14 mouse cellular contexts compared by ENCODE assay signal in genomic region chr19:14862654-14863468, GRCm38 (mm10).
DNase-seq lines count a peak whose midpoint lies in the region; ATAC-seq and TF ChIP-seq lines count a peak whose summit lies in the region.
"Had no signal": no experiment of that assay in that cellular context is flagged by ENCODE, and none has a peak within 500 bp of the region (broad histone marks: within the 10 kb centered on the region; RNA-seq: fewer than 3 reads in every experiment).

No protein-coding gene starts in this region.

- no peak overlapping the region for H3K4me3 ChIP-seq in intestine, postnatal 0 days (ENCODE audit: low read depth, low read length)
- no peak overlapping the region for H3K4me3 ChIP-seq in intestine, embryonic 15.5 days (replicated peaks)
- no peak overlapping the region for H3K4me3 ChIP-seq in embryonic facial prominence, embryonic 14.5 days (ENCODE audit: low read depth, low read length)
- H3K4me3 ChIP-seq in lung, embryonic 16.5 days (ENCODE audit: low read length), result peak overlapping the region; percentile 23; the same call in 1 of the 2 replicates
- H3K4me3 ChIP-seq: liver, embryonic 15.5 days had no signal

- no peaks in the 10 kb centered on the region; the same call in 1 of the 2 replicates for H3K27me3 ChIP-seq in intestine, postnatal 0 days (replicated peaks; ENCODE audit: control insufficient read depth, insufficient read depth, low read length)
- no peaks in the 10 kb centered on the region; the same call in 1 of the 2 replicates for H3K27me3 ChIP-seq in intestine, embryonic 15.5 days (replicated peaks)
- no peaks in the 10 kb centered on the region; the same call in 1 of the 2 replicates for H3K27me3 ChIP-seq in embryonic facial prominence, embryonic 14.5 days (replicated peaks; ENCODE audit: control insufficient read depth, insufficient read depth, low read length)
- no peaks in the 10 kb centered on the region for H3K27me3 ChIP-seq in lung, embryonic 16.5 days (ENCODE audit: control insufficient read depth, insufficient read depth, low read depth, low read length)
- H3K27me3 ChIP-seq: liver, embryonic 15.5 days had no signal

- no peaks in the 10 kb centered on the region for H3K36me3 ChIP-seq in intestine, postnatal 0 days (ENCODE audit: control insufficient read depth, insufficient read depth)
- no peaks in the 10 kb centered on the region for H3K36me3 ChIP-seq in intestine, embryonic 15.5 days
- no peaks in the 10 kb centered on the region for H3K36me3 ChIP-seq in embryonic facial prominence, embryonic 14.5 days (ENCODE audit: control insufficient read depth, insufficient read depth, low read length)
- no peaks in the 10 kb centered on the region for H3K36me3 ChIP-seq in lung, embryonic 16.5 days (ENCODE audit: control insufficient read depth, insufficient read depth, low read length)
- H3K36me3 ChIP-seq: liver, embryonic 15.5 days had no signal

- DNase-seq in embryo, embryonic 10.5 days (ENCODE audit: low spot score), result peak; percentile 63
- DNase-seq in embryonic facial prominence, embryonic 14.5 days (ENCODE audit: low spot score), result peak; percentile 89
- no peak for DNase-seq in MN1 (ENCODE audit: low spot score)
- DNase-seq in left cerebral cortex, adult 9 months (ENCODE audit: low spot score in 2 of 2), result no peak
- no peak for DNase-seq in frontal cortex, postnatal 25 days (ENCODE audit: low spot score in 2 of 2)
- DNase-seq: adrenal gland, postnatal 10 days; cerebellum, adult 9-11 months; gastrocnemius, postnatal 25 days; heart, postnatal 4 days; layer of hippocampus, adult 9-11 months had no signal

- H3K27ac ChIP-seq in intestine, postnatal 0 days (ENCODE audit: low read depth, low read length), result no peak overlapping the region
- no peak overlapping the region for H3K27ac ChIP-seq in intestine, embryonic 15.5 days
- H3K27ac ChIP-seq in embryonic facial prominence, embryonic 14.5 days (replicated peaks; ENCODE audit: low read depth, low read length), result no peak overlapping the region
- no peak overlapping the region; the same call in 1 of the 2 replicates for H3K27ac ChIP-seq in lung, embryonic 16.5 days (ENCODE audit: low read length)
- H3K27ac ChIP-seq: liver, embryonic 15.5 days had no signal

- 0 out of 2 replicates have a peak overlapping the region, but pooled peaks have one; percentile 21 for H3K4me2 ChIP-seq in intestine, postnatal 0 days (replicated peaks; ENCODE audit: low read depth)
- no peak overlapping the region for H3K4me2 ChIP-seq in intestine, embryonic 15.5 days (replicated peaks)
- peak overlapping the region; percentile 14; the same call in 1 of the 2 replicates for H3K4me2 ChIP-seq in embryonic facial prominence, embryonic 14.5 days (ENCODE audit: low read depth, low read length)
- peak overlapping the region; percentile 35 for H3K4me2 ChIP-seq in lung, embryonic 16.5 days (ENCODE audit: low read depth, low read length)
- H3K4me2 ChIP-seq: liver, embryonic 15.5 days had no signal

- no peak for TF ChIP-seq CTCF in intestine, postnatal 0 days (IDR thresholded peaks at IDR 0.05; ENCODE audit: low read depth)

- 53% methylated on average over 13 of the region's 13 CpGs for WGBS in intestine, postnatal 0 days
- WGBS in intestine, embryonic 15.5 days, result 45% methylated on average over 13 of the region's 13 CpGs
- WGBS in embryonic facial prominence, embryonic 14.5 days, result 25% methylated on average over 13 of the region's 13 CpGs
- 12% methylated on average over 13 of the region's 13 CpGs for WGBS in lung, embryonic 16.5 days

- ATAC-seq in intestine, postnatal 0 days, result no peak
- ATAC-seq in intestine, embryonic 15.5 days, result no peak
- peak; percentile 83 for ATAC-seq in embryonic facial prominence, embryonic 14.5 days (ENCODE audit: low read depth)
- ATAC-seq in lung, embryonic 16.5 days (ENCODE audit: low read depth), result peak; percentile 97

- H3K9me3 ChIP-seq in intestine, postnatal 0 days (ENCODE audit: control insufficient read depth), result no peaks in the 10 kb centered on the region
- H3K9me3 ChIP-seq in intestine, embryonic 15.5 days, result no peaks in the 10 kb centered on the region
- peaks cover 11% of the 10 kb centered on the region for H3K9me3 ChIP-seq in embryonic facial prominence, embryonic 14.5 days (ENCODE audit: control insufficient read depth, low read length)
- no peaks in the 10 kb centered on the region; the same call in 1 of the 2 replicates for H3K9me3 ChIP-seq in lung, embryonic 16.5 days (ENCODE audit: control insufficient read depth, low read length)
- H3K9me3 ChIP-seq: liver, embryonic 15.5 days had no signal

- no peak overlapping the region for H3K9ac ChIP-seq in intestine, postnatal 0 days (ENCODE audit: low read depth, low read length)
- no peak overlapping the region for H3K9ac ChIP-seq in intestine, embryonic 15.5 days
- H3K9ac ChIP-seq in embryonic facial prominence, embryonic 14.5 days (ENCODE audit: low read depth, low read length), result no peak overlapping the region
- H3K9ac ChIP-seq in lung, embryonic 16.5 days (ENCODE audit: low read length), result no peak overlapping the region
- H3K9ac ChIP-seq: liver, embryonic 15.5 days had no signal

- no peaks in the 10 kb centered on the region for H3K4me1 ChIP-seq in intestine, postnatal 0 days (replicated peaks; ENCODE audit: control insufficient read depth, insufficient read depth, low read length)
- H3K4me1 ChIP-seq in intestine, embryonic 15.5 days (replicated peaks), result no peaks in the 10 kb centered on the region; the same call in 1 of the 2 replicates
- H3K4me1 ChIP-seq in embryonic facial prominence, embryonic 14.5 days (ENCODE audit: control insufficient read depth, insufficient read depth, low read length), result 0 out of 2 replicates have a peak, but pooled peaks cover 3% of the 10 kb centered on the region
- peaks cover 23% of the 10 kb centered on the region for H3K4me1 ChIP-seq in lung, embryonic 16.5 days (replicated peaks; ENCODE audit: control insufficient read depth, insufficient read depth, low read length)
- H3K4me1 ChIP-seq: liver, embryonic 15.5 days had no signal

Comparison
In these comparisons a context has a peak if more than half of its experiments do, and no peak if none do; other contexts are left out.
1. ATAC-seq: peak in embryonic facial prominence, embryonic 14.5 days (single experiment) and lung, embryonic 16.5 days (single experiment); none in intestine, postnatal 0 days (single experiment) and intestine, embryonic 15.5 days (single experiment).
2. DNase-seq: peak in embryo, embryonic 10.5 days (single experiment) and embryonic facial prominence, embryonic 14.5 days (single experiment); none in MN1 (single experiment), left cerebral cortex, adult 9 months (0 of 2) and frontal cortex, postnatal 25 days (0 of 2).